Mouse (Mus musculus) layer of hippocampus, postnatal 10 days (tissue): ENCODE measurements around the gene Ctbp2. TPM values are rescaled to one million over a fixed set of nuclear protein-coding genes. Genes with fewer than 3 reads are reported as not detected.
A peak's percentile ranks its signal among the peaks of the same experiment; 100 is the strongest.

ENCODE experiments used
- DNase-seq, 2 experiments: peaks; one replicate each; pipeline ENCODE4 v3.0.0; 2021; ENCODE audit warnings: low spot score in 2 of 2
- total RNA-seq, 2 experiments: library from RNA; stranded (reverse); gene quantifications; 2 replicates each; pipeline ENCODE4 v1.2.3; 2021

Gene Ctbp2
- total RNA-seq, 2 experiments from 2014 or later: 62.3 to 63.6 TPM

GRCm38 (mm10) chr7:133010477-133010876 is 113.7 kb downstream of the Ctbp2 start:
- peak in 1 of 2 experiments; percentile 11 for DNase-seq

GRCm38 (mm10) chr7:133009676-133010075 is 114.5 kb downstream of the Ctbp2 start:
- no peak for DNase-seq

- DNase-seq: peak in 1 of 2 experiments; percentile 13
Measured at GRCm38 (mm10) chr7:133008663-133009062, 115.5 kb downstream of the Ctbp2 start.

- peak in 1 of 2 experiments; percentile 27 for DNase-seq
Measured at GRCm38 (mm10) chr7:133007343-133007742, 116.8 kb downstream of the Ctbp2 start.

- peak in 1 of 2 experiments; percentile 13 for DNase-seq
Measured at GRCm38 (mm10) chr7:133005772-133006171, 118.4 kb downstream of the Ctbp2 start.

GRCm38 (mm10) chr7:133003421-133003820 is 120.7 kb downstream of the Ctbp2 start:
- peak; percentile 91 to 92 for DNase-seq

GRCm38 (mm10) chr7:133002271-133002670 is 121.9 kb downstream of the Ctbp2 start:
- no peak for DNase-seq

GRCm38 (mm10) chr7:133001388-133001787 is 122.8 kb downstream of the Ctbp2 start:
- DNase-seq: no peak

GRCm38 (mm10) chr7:132999061-132999460 is 125.1 kb downstream of the Ctbp2 start:
- DNase-seq: peak in 1 of 2 experiments; percentile 6

GRCm38 (mm10) chr7:132998639-132999038 is 125.5 kb downstream of the Ctbp2 start:
- no peak for DNase-seq

- DNase-seq: peak in 1 of 2 experiments; percentile 48
Measured at GRCm38 (mm10) chr7:132996391-132996790, 127.8 kb downstream of the Ctbp2 start.

- no peak for DNase-seq
Measured at GRCm38 (mm10) chr7:132994628-132995191, 129.4 kb downstream of the Ctbp2 start.

GRCm38 (mm10) chr7:132994120-132994519 is 130.0 kb downstream of the Ctbp2 start:
- DNase-seq: peak in 1 of 2 experiments; percentile 17

- no peak for DNase-seq
Measured at GRCm38 (mm10) chr7:132992967-132993615, 131.1 kb downstream of the Ctbp2 start.

GRCm38 (mm10) chr7:132991240-132991900 is 132.8 kb downstream of the Ctbp2 start:
- no peak for DNase-seq

- DNase-seq: no peak
Measured at GRCm38 (mm10) chr7:132989839-132990238, 134.3 kb downstream of the Ctbp2 start.

GRCm38 (mm10) chr7:132982639-132983038 is 141.5 kb downstream of the Ctbp2 start:
- no peak for DNase-seq

- DNase-seq: no peak
Measured at GRCm38 (mm10) chr7:132977981-132978380, 146.2 kb downstream of the Ctbp2 start.

- no peak for DNase-seq
Measured at GRCm38 (mm10) chr7:132976079-132976478, 148.1 kb downstream of the Ctbp2 start.

GRCm38 (mm10) chr7:132972079-132972478 is 152.1 kb downstream of the Ctbp2 start:
- no peak for DNase-seq

GRCm38 (mm10) chr7:132965707-132966106 is 158.4 kb downstream of the Ctbp2 start:
- DNase-seq: no peak

GRCm38 (mm10) chr7:132964395-132964794 is 159.8 kb downstream of the Ctbp2 start:
- DNase-seq: no peak
